Comparison of ENCODE assay signal across 16 mouse cellular contexts in the genomic region with DNA sequence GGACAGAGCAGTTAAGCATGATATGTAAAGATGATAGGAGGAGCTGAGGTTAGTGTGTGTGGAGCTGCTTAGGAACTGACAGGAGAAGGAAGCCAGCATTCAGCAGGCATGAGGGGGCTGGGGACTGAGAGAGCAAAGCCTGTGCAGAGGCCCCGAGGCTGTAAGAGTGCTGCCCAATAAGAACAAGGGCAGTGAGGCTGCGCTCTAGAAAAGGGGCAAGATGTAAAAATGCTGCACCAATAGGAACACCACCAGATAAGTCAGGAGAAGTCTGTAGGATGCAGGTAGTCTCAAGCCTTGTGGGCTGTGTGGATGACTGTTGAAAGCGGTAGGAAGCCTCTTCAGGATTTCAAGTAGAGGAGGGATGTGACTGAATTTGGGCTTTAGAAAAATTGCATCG. TPM values are rescaled to one million over a fixed set of nuclear protein-coding genes. Genes with fewer than 3 reads are reported as not detected.
DNase-seq lines count a peak whose midpoint lies in the region; ATAC-seq and TF ChIP-seq lines count a peak whose summit lies in the region.
"Had no signal": no experiment of that assay in that cellular context is flagged by ENCODE, and none has a peak within 500 bp of the region (broad histone marks: within the 10 kb centered on the region; RNA-seq: fewer than 3 reads in every experiment).

No protein-coding gene starts in this region.

- H3K4me3 ChIP-seq in hindbrain, embryonic 15.5 days: no peak overlapping the region
- no peak overlapping the region for H3K4me3 ChIP-seq in olfactory bulb, adult 2 months (ENCODE audit: insufficient read depth, low read depth, low read length)
- H3K4me3 ChIP-seq: embryonic facial prominence, embryonic 15.5 days; heart, embryonic 10.5 days had no signal

- no peaks in the 10 kb centered on the region for H3K27me3 ChIP-seq in hindbrain, embryonic 15.5 days
- H3K27me3 ChIP-seq: embryonic facial prominence, embryonic 15.5 days had no signal

- no peak for TF ChIP-seq CTCF in olfactory bulb, adult 2 months (IDR thresholded peaks at IDR 0.05; ENCODE audit: insufficient read depth, low read depth, low read length)

- H3K27ac ChIP-seq in hindbrain, embryonic 15.5 days (replicated peaks): peak overlapping the region; percentile 56
- H3K27ac ChIP-seq in olfactory bulb, adult 2 months (ENCODE audit: insufficient read depth, low read depth, low read length): peak overlapping the region; percentile 43
- H3K27ac ChIP-seq: embryonic facial prominence, embryonic 15.5 days; heart, embryonic 10.5 days had no signal

- TF ChIP-seq POLR2A in olfactory bulb, adult 2 months (IDR thresholded peaks at IDR 0.05; ENCODE audit: insufficient read depth, low read depth, low read length): no peak

- H3K9ac ChIP-seq in hindbrain, embryonic 15.5 days: no peak overlapping the region
- H3K9ac ChIP-seq: embryonic facial prominence, embryonic 15.5 days had no signal

- 64% methylated on average over 4 of the region's 4 CpGs for WGBS in hindbrain, embryonic 15.5 days
- 25% methylated on average over 4 of the region's 4 CpGs for WGBS in olfactory bulb, adult 2 months

- no peak for ATAC-seq in hindbrain, embryonic 15.5 days (ENCODE audit: low FRiP score, low read depth)

- no peaks in the 10 kb centered on the region for H3K9me3 ChIP-seq in hindbrain, embryonic 15.5 days
- H3K9me3 ChIP-seq: embryonic facial prominence, embryonic 15.5 days; heart, embryonic 10.5 days had no signal

- H3K4me2 ChIP-seq in hindbrain, embryonic 15.5 days: no peak overlapping the region
- H3K4me2 ChIP-seq: embryonic facial prominence, embryonic 15.5 days had no signal

- peaks cover 81% of the 10 kb centered on the region for H3K4me1 ChIP-seq in hindbrain, embryonic 15.5 days (replicated peaks)
- H3K4me1 ChIP-seq in olfactory bulb, adult 2 months (ENCODE audit: control insufficient read depth, insufficient read depth, low read length): peaks cover 45% of the 10 kb centered on the region

- peaks cover 15% of the 10 kb centered on the region for H3K36me3 ChIP-seq in hindbrain, embryonic 15.5 days
- H3K36me3 ChIP-seq: embryonic facial prominence, embryonic 15.5 days; heart, embryonic 10.5 days had no signal

- peak; percentile 32 for DNase-seq in embryo, embryonic 10.5 days (ENCODE audit: low spot score)
- DNase-seq in embryo, embryonic 9.5 days (ENCODE audit: extremely low spot score): no peak
- DNase-seq in retina, postnatal 1 day: peak; percentile 64
- no peak for DNase-seq in retina, embryonic 14.5 days (ENCODE audit: low spot score)
- DNase-seq in right cerebral cortex, postnatal 4 days: no peak
- no peak for DNase-seq in urinary bladder, postnatal 36 days (ENCODE audit: low spot score in 2 of 2)
- DNase-seq: cerebellum, postnatal 10 days; layer of hippocampus, adult 9-11 months; left cerebral cortex, postnatal 4 days; thymus, postnatal 14 days had no signal

RNA-seq across cellular contexts. Expression of gene Nsg2, which starts 17.9 kb away (rescaled TPM):
- polyA plus RNA-seq in hindbrain, embryonic 15.5 days (2015; fragmentation: Nextera tagmentation; extraction: Ambion mirVana): 496 and 530 TPM in 2 replicates
- polyA plus RNA-seq in olfactory bulb, adult 2 months (2012; ENCODE audit: insufficient read depth, insufficient read length, low replicate concordance, missing spikeins): 206 and 450 TPM in 2 replicates

RNA-seq across cellular contexts. Expression of gene 4930524B15Rik, which starts 52.8 kb away (rescaled TPM):
- polyA plus RNA-seq in hindbrain, embryonic 15.5 days (2015; fragmentation: Nextera tagmentation; extraction: Ambion mirVana): 0.16 and 0.36 TPM in 2 replicates
- not detected in 2 replicates for polyA plus RNA-seq in olfactory bulb, adult 2 months (2012; ENCODE audit: insufficient read depth, insufficient read length, low replicate concordance, missing spikeins)
- polyA plus RNA-seq: embryonic facial prominence, embryonic 15.5 days; liver, embryonic 16.5 days; neural tube, embryonic 11.5 days had no signal

Comparison
In these comparisons a context has a peak if more than half of its experiments do, and no peak if none do; other contexts are left out.
1. DNase-seq: peak in embryo, embryonic 10.5 days (single experiment) and retina, postnatal 1 day (single experiment); none in embryo, embryonic 9.5 days (single experiment), retina, embryonic 14.5 days (single experiment), right cerebral cortex, postnatal 4 days (single experiment) and urinary bladder, postnatal 36 days (0 of 2).